Mouse (Mus musculus): ENCODE measurements at regions not wholly inside any gene's neighbourhood (a gene's known extent, or its start where the extent isn't known, plus 50 kb on each side); places are given as distances from the start of the nearest gene placed in this dataset.

GRCm38 (mm10) chr1:194208034-194209000 lies 409.7 kb upstream of the Plxna2 start:
- DNase-seq (ENCODE audit: low spot score): no peak

GRCm38 (mm10) chr1:194197516-194197915 lies 420.5 kb upstream of the Plxna2 start:
- no peak for DNase-seq (ENCODE audit: low spot score)

- DNase-seq (ENCODE audit: low spot score): no peak
These were observed 435.7 kb upstream of the Plxna2 start for GRCm38 (mm10) chr1:194182293-194182692.

GRCm38 (mm10) chr1:194161469-194161868 lies 456.5 kb upstream of the Plxna2 start:
- no peak for DNase-seq (ENCODE audit: low spot score)

- no peak for DNase-seq (ENCODE audit: low spot score)
These were observed 457.1 kb upstream of the Plxna2 start for GRCm38 (mm10) chr1:194160761-194161461.

- no peak for DNase-seq (ENCODE audit: low spot score)
These were observed 460.8 kb upstream of the Plxna2 start for GRCm38 (mm10) chr1:194157268-194157667.

GRCm38 (mm10) chr1:194148416-194149364 lies 469.3 kb upstream of the Plxna2 start:
- DNase-seq (ENCODE audit: low spot score): no peak

- no peak for DNase-seq (ENCODE audit: low spot score)
These were observed 500.2 kb upstream of the Plxna2 start for GRCm38 (mm10) chr1:194117631-194118360.

GRCm38 (mm10) chr1:194114399-194114798 lies 503.6 kb upstream of the Plxna2 start:
- DNase-seq (ENCODE audit: low spot score): no peak

GRCm38 (mm10) chr1:194111931-194112330 lies 506.1 kb upstream of the Plxna2 start:
- DNase-seq (ENCODE audit: low spot score): no peak

- DNase-seq (ENCODE audit: low spot score): no peak
These were observed 508.6 kb upstream of the Plxna2 start for GRCm38 (mm10) chr1:194109172-194110071.

- no peak for DNase-seq (ENCODE audit: low spot score)
These were observed 509.9 kb upstream of the Plxna2 start for GRCm38 (mm10) chr1:194108132-194108531.

- DNase-seq (ENCODE audit: low spot score): no peak
These were observed 510.6 kb upstream of the Plxna2 start for GRCm38 (mm10) chr1:194107271-194107938.

GRCm38 (mm10) chr1:194089918-194090548 lies 528.0 kb upstream of the Plxna2 start:
- DNase-seq (ENCODE audit: low spot score): no peak

GRCm38 (mm10) chr1:194058512-194058911 lies 559.5 kb upstream of the Plxna2 start:
- DNase-seq (ENCODE audit: low spot score): no peak

GRCm38 (mm10) chr1:194056544-194056943 lies 561.5 kb upstream of the Plxna2 start:
- no peak for DNase-seq (ENCODE audit: low spot score)

GRCm38 (mm10) chr1:194049746-194050351 lies 568.2 kb upstream of the Plxna2 start:
- peak; percentile 71 for DNase-seq (ENCODE audit: low spot score)
